Mouse (Mus musculus) right cerebral cortex, adult 2 months (tissue): ENCODE measurements around the gene Mageb4.
"Not testable (repeated sequence)": the region's sequence is repeated elsewhere in the genome, so short reads cannot be mapped to it uniquely, and the experiment has no call there.

ENCODE experiments used
- DNase-seq, 2 experiments: peaks; one replicate each; pipeline ENCODE4 v3.0.0; 2021 to 2022; ENCODE audit warnings: low spot score in 2 of 2

The Mageb4 gene

GRCm38 (mm10) chrX:86304993-86305392 lies at the start of gene Mageb4:
Mageb4 (minus strand) TSS chrX:86305093.
- not testable (repeated sequence) for DNase-seq

GRCm38 (mm10) chrX:86284597-86284996 lies 20.3 kb downstream of the Mageb4 start:
- not testable (repeated sequence) for DNase-seq

- not testable (repeated sequence) for DNase-seq
Measured at GRCm38 (mm10) chrX:86245950-86246349, 58.9 kb downstream of the Mageb4 start.

- DNase-seq, result no peak
Measured at GRCm38 (mm10) chrX:86237246-86237645, 67.6 kb downstream of the Mageb4 start.
